Mouse (Mus musculus) forelimb bud, embryonic 11.5 days (tissue): ENCODE measurements around the gene Mrpl41.
A peak's percentile ranks its signal among the peaks of the same experiment; 100 is the strongest.

Source experiments
- DNase-seq: peaks from one replicate; pipeline ENCODE4 v3.0.0-alpha.2; 2012; ENCODE audit warnings: low read depth, low spot score

Mrpl41 gene

GRCm38 (mm10) chr2:24935057-24935796 is 39.7 kb downstream of the Mrpl41 start, which contains the start of gene Arrdc1:
Gene Arrdc1, minus strand, starts transcription at chr2:24935252.
- DNase-seq, result peak; percentile 96

GRCm38 (mm10) chr2:24934441-24934963 is 40.4 kb downstream of the Mrpl41 start:
- no peak for DNase-seq

GRCm38 (mm10) chr2:24929593-24929992 is 45.3 kb downstream of the Mrpl41 start:
- DNase-seq, result no peak

GRCm38 (mm10) chr2:24929119-24929518 is 45.8 kb downstream of the Mrpl41 start:
- no peak for DNase-seq

GRCm38 (mm10) chr2:24927810-24928479 is 47.0 kb downstream of the Mrpl41 start:
- no peak for DNase-seq

GRCm38 (mm10) chr2:24926965-24927358 is 47.9 kb downstream of the Mrpl41 start:
- no peak for DNase-seq

- DNase-seq, result no peak
These were observed 48.4 kb downstream of the Mrpl41 start for GRCm38 (mm10) chr2:24926345-24926964.

GRCm38 (mm10) chr2:24925284-24925683 is 49.6 kb downstream of the Mrpl41 start:
- DNase-seq, result no peak
